ENCODE assay signal across 26 mouse cellular contexts in the genomic region with DNA sequence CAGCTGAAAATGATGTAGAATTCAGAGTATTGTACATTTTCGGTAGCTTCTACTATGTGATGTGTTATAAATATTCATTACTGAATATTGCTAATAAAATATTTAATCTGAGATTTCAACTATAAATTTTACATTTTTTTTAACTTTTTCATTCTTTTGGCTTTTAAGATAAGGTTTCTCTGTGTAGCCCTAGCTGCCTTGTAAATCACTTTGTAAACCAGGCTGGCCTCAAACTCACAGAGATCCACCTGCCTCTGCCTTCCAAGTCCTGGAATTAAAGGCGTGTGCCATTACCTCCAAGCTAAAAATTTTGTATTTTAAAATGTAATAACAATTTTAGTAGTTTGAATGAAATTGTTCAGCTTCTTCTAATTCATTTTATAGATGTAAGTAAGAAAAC. TPM values are rescaled to one million over a fixed set of nuclear protein-coding genes. Genes with fewer than 3 reads are reported as not detected.
DNase-seq lines count a peak whose midpoint lies in the region; TF ChIP-seq lines count a peak whose summit lies in the region.
"Had no signal": no experiment of that assay in that cellular context is flagged by ENCODE, and none has a peak within 500 bp of the region (broad histone marks: within the 10 kb centered on the region; RNA-seq: fewer than 3 reads in every experiment).

No protein-coding gene starts in this region.

- H3K4me3 ChIP-seq in gastrocnemius, adult 2 months, result no peak overlapping the region
- H3K4me3 ChIP-seq: embryonic facial prominence, embryonic 10.5 days; embryonic facial prominence, embryonic 15.5 days; forebrain, embryonic 13.5 days; heart, adult 2 months; heart, embryonic 12.5 days; hindbrain, embryonic 13.5 days; left cerebral cortex, adult 2 months; limb, embryonic 12.5 days; liver, embryonic 15.5 days; neural tube, embryonic 12.5 days had no signal

- no peak for TF ChIP-seq CTCF in gastrocnemius, adult 2 months (IDR thresholded peaks at IDR 0.05)

- no peak overlapping the region for H3K27ac ChIP-seq in gastrocnemius, adult 2 months
- H3K27ac ChIP-seq: embryonic facial prominence, embryonic 10.5 days; embryonic facial prominence, embryonic 15.5 days; forebrain, embryonic 13.5 days; heart, adult 2 months; hindbrain, embryonic 13.5 days; left cerebral cortex, adult 2 months; limb, embryonic 12.5 days; liver, embryonic 15.5 days; neural tube, embryonic 12.5 days had no signal

- DNase-seq in embryo, embryonic 11.5 days (ENCODE audit: low read depth, low spot score), result peak; percentile 20
- no peak for DNase-seq in embryo, embryonic 11 days
- DNase-seq in WW6 (ENCODE audit: low read depth, low spot score), result peak; percentile 85
- peak; percentile 24 for DNase-seq in hindlimb bud, embryonic 11.5 days (ENCODE audit: extremely low spot score, low read depth, low spot score)
- DNase-seq in gastrocnemius, adult 2 months, result no peak
- DNase-seq in kidney, postnatal 10 days, result no peak
- no peak for DNase-seq in kidney, postnatal 36 days
- DNase-seq: adrenal gland, adult 2 months; adrenal gland, postnatal 36 days; cerebellum, adult 9-11 months; gastrocnemius, postnatal 36 days; heart, adult 2 months; heart, postnatal 4 days; kidney, adult 9 months; kidney, postnatal 14 days; lung, embryonic 14.5 days; thymus, postnatal 14 days had no signal

- intact Hi-C loops in gastrocnemius, adult 2 months (cut with DNase I), result no loop called here

RNA-seq across cellular contexts. Expression of a gene that starts 20.8 kb away (rescaled TPM):
- 100 to 1,000 TPM; 125 to 160 TPM for total RNA-seq in gastrocnemius, adult 2 months (2021)

RNA-seq across cellular contexts. Expression of a gene that starts 54.2 kb away (rescaled TPM):
- total RNA-seq in gastrocnemius, adult 2 months (2021), result 10 to 100 TPM in 1 of 2 experiments, 1 to 10 TPM in 1; 7.2 to 12.1 TPM

Comparison
In these comparisons a context has a peak if more than half of its experiments do, and no peak if none do; other contexts are left out.
1. DNase-seq: peak in embryo, embryonic 11.5 days (single experiment), WW6 (single experiment) and hindlimb bud, embryonic 11.5 days (single experiment); none in embryo, embryonic 11 days (single experiment), gastrocnemius, adult 2 months (single experiment), kidney, postnatal 10 days (single experiment) and kidney, postnatal 36 days (0 of 2).